Mouse (Mus musculus) lung, postnatal 4 days (tissue): ENCODE results near the gene Ets1.

Experiments
- DNase-seq, 2 experiments: peaks; one replicate each; pipeline ENCODE4 v3.0.0; 2021

The Ets1 gene

GRCm38 (mm10) chr9:32778866-32779265 lies 142.8 kb downstream of the Ets1 start:
- DNase-seq = no peak

GRCm38 (mm10) chr9:32782391-32783092 lies 146.5 kb downstream of the Ets1 start:
- DNase-seq = peak in 1 of 2 experiments; percentile 30

- peak in 1 of 2 experiments; percentile 22 for DNase-seq
These were observed 151.1 kb downstream of the Ets1 start for GRCm38 (mm10) chr9:32787091-32787490.

- DNase-seq = peak; percentile 17 to 51
These were observed 151.6 kb downstream of the Ets1 start for GRCm38 (mm10) chr9:32787615-32788014.

- DNase-seq = peak; percentile 40 to 53
These were observed 153.3 kb downstream of the Ets1 start for GRCm38 (mm10) chr9:32789306-32789705.

GRCm38 (mm10) chr9:32791699-32792098 lies 155.7 kb downstream of the Ets1 start:
- DNase-seq = no peak

GRCm38 (mm10) chr9:32798171-32798570 lies 162.2 kb downstream of the Ets1 start:
- no peak for DNase-seq

- no peak for DNase-seq
These were observed 170.1 kb downstream of the Ets1 start for GRCm38 (mm10) chr9:32806106-32806505.
